Mouse (Mus musculus): ENCODE results near the gene Gm9008.

DNA sequence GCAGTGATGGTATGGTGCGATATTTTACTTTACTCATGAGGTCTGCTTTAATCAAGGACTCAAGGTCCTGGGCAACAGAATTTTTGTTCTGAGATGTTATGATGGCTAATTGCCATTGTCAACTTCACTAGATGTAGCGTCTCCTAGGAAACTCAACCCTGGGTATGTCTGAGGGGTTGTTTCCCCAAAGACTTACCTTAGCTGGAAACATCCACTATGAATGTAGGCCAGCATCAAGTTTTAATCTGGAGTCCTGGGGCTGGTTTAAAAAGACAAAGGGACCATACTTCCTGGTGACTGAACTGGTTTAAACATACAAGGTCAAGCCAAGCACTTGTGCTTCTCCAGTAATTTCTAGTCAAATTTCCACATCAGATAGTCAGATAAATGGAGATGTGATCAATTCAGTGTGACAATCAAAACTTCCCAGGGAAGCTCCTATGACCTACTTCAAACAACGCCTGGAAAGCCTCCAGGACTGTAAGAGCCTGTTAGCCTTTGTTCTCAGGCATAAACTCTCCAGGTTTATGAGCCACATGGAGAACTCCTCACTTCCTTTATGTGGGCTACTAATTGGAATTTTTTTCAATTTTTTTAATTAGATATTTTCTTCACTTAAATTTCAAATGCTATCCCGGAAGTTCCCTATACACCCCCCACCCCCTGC is 24.5 kb upstream of the Gm9008 start:
- TF ChIP-seq POU5F1 (IDR thresholded peaks at IDR 0.05; ENCODE audit: borderline replicate concordance, low read length): no peak
- TF ChIP-seq CTCF (conservative IDR thresholded peaks at IDR 0.05; ENCODE audit: low read length): no peak
